Mouse (Mus musculus) right cerebral cortex, postnatal 4 days (tissue): ENCODE measurements around the gene C1qc.
A peak's percentile ranks its signal among the peaks of the same experiment; 100 is the strongest.

Experiments used
- DNase-seq: peaks from one replicate; pipeline ENCODE4 v3.0.0-alpha.2; 2022

Gene C1qc

GRCm38 (mm10) chr4:136894821-136895220, 2.0 kb upstream of the C1qc start:
- no peak for DNase-seq

- peak; percentile 74 for DNase-seq
Measured at GRCm38 (mm10) chr4:136893691-136894543, 1.1 kb upstream of the C1qc start.

GRCm38 (mm10) chr4:136892371-136892770, 494 bp downstream of the C1qc start:
- no peak for DNase-seq

GRCm38 (mm10) chr4:136891115-136891514, 1.8 kb downstream of the C1qc start:
- DNase-seq, result no peak

DNA sequence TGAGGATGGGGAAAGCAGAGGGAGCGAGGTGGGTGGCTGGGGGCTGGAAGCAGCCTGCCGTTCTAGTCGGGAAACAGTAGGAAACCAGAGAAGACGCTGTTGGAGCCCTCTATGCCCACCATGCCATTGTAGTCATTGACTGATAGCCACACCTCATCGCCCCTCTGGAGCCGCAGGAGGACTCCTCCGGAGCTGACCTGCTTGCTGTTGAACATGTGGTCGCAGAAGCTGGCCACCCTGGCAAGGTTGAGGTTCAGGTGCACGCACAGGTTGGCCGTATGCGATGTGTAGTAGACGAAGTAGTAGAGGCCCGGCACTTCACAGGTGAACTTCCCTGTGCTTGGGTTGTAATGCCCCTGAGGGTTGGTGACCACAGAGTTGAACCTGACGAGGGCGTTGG, 2.9 kb downstream of the C1qc start:
- no peak for DNase-seq

DNA sequence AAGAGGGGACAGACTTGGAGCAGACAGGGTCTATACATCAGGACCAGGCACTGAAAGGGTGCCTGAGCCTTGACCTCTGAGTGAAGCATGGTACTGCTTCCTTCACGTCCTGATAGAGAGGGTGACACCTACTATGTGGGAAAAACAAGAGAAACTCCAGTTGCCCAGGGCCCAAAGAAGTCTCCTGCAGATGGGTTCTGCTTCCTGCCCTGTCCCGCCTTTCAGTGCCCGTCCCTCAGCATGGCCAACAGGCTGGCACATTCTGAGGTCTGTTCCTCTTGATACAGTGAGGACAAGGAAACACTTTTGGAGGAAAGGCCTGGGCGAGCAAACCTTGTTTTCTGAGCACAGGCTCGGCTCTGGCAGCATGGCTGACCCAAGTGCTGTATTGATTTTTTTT, 5.2 kb downstream of the C1qc start:
- no peak for DNase-seq

DNA sequence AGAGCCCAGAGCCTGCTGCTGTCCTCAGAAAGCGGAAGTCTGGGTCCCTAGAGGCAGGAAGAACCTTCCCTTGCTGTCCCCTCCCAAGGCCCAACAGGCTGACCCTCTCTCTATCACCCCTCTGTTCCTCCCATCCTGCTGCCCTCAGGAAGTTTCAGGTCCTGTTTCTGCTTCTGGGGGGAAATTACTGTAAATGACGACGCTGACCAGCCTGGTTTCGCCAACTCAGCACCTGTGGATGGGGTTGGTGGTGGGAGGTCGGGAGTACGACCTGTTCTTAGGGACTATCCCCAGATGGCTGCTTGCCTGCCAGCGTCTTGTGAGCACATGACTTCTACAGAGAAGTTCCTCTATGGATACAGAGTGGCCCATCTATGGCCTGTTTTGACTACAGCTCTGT, 6.8 kb downstream of the C1qc start, which contains the start of gene C1qb:
Gene C1qb, minus strand, starts transcription at position 87 of the 400 bp plus-strand sequence.
- DNase-seq, result no peak

DNA sequence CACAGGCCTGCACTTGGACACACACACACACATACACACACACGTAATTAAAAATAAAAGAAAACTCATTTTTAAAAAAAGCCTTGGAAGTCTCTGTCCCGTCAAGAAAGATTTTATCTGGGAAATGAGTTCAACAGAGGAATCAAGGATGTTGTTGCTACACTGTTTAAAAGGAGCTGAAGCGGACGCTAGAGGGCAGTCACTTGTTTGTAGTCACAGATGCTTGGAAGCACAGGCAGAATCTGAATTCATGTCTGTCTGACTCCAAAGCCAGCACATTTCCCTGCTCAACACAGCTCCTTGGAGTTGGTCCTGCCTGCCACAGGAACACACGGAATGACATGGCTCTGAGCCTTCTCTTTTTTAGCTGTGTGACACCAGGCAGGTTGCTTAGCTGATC, 14.3 kb downstream of the C1qc start:
- no peak for DNase-seq

DNA sequence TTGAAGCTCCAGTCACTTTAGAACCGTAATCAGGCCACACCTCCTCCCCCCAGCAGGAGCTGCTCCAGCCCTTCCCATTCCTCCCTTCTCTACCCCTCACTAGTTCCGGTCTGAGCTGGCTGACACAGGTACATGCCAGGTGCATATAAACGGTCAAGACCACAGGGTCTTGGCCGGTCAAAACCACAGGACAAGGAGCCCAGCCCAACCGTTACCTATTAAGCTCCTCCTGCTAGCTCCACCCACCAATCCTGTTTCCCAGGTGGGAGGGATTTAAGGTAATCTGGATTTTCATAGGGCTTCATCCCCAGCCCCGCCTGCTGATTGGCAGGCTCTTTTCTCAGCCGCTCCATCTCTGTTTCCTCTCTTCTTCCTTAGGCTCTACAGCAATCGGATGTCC, 14.7 kb downstream of the C1qc start:
- no peak for DNase-seq

GRCm38 (mm10) chr4:136876971-136877370, 15.9 kb downstream of the C1qc start:
- DNase-seq, result peak; percentile 80

DNA sequence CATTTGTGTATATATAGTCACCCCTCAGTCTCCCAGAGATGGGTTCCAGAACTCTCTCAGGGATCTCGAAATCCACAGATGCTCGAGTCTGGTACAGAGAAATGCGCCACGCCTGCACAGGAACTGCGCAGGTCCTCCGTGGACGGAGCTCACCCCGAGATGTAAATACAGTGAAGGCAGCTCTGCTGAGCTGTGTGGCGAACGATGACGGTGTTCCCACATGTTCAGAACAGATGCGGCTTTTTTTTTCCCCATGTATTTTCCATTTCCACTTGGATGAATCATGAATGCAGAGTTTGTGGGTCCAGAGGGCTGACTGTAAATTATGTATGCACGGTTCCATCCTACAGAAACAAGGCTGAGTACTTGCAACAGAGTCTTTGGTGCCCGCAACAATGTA, 17.9 kb downstream of the C1qc start:
- no peak for DNase-seq

GRCm38 (mm10) chr4:136868371-136868770, 24.5 kb downstream of the C1qc start:
- no peak for DNase-seq

GRCm38 (mm10) chr4:136867690-136868345, 25.0 kb downstream of the C1qc start:
- peak; percentile 49 for DNase-seq

GRCm38 (mm10) chr4:136865531-136865930, 27.3 kb downstream of the C1qc start:
- DNase-seq, result no peak

DNA sequence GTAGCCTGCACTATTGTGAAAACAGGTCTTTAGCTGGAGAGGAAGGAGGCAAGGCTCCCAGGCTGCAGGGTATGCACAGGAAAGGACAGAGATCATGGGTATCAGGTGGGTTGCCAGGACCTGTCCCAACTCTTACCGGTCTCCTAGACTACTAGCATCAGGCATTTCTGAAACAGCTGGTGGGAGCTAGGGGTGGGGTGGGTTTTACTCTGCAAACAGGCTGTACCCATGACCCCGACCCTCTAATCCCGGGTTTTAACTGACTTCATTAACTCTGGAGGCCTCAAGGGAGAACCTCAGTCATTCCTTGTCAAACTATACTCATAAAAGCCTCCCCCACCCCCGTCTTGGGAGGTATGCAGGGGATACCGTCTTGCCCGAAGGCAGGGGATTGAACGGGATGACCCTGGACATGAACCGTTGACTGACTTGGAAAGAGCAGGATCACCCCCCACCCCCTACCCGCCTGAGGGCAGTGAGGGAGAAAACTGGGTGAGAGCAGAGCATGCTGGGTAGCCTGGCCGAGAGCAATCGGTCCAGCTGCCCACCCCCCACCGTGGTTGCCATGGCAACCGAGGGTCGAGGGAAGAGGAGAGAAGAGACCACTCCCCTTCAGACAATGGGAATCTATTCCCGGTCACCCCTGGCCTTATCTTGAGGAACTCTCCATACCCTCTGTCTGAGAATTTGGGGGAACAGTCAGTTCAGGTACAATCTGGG, 28.0 kb downstream of the C1qc start:
- peak; percentile 53 for DNase-seq

GRCm38 (mm10) chr4:136863517-136863916, 29.3 kb downstream of the C1qc start:
- no peak for DNase-seq

GRCm38 (mm10) chr4:136862411-136862810, 30.5 kb downstream of the C1qc start:
- DNase-seq, result no peak

GRCm38 (mm10) chr4:136861806-136862205, 31.1 kb downstream of the C1qc start:
- DNase-seq, result no peak

DNA sequence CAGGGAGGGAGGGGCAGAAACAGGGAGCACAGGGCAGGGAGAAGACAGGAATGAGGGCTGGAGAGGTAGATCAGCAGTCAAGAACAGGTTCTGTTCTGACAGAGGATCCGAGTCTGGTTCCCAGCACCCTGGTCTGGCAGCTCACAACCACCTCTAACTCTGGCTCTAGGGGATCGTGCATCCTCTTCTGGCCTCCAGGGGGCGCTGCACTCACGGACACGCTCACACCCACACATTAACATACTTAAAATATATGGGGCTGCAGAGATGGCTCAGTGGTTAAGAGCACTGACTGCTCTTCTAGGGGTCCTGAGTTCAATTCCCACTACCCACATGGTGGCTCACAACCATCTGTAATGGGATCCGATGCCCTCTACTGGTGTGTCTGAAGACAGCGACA, 32.8 kb downstream of the C1qc start:
- DNase-seq, result no peak

DNA sequence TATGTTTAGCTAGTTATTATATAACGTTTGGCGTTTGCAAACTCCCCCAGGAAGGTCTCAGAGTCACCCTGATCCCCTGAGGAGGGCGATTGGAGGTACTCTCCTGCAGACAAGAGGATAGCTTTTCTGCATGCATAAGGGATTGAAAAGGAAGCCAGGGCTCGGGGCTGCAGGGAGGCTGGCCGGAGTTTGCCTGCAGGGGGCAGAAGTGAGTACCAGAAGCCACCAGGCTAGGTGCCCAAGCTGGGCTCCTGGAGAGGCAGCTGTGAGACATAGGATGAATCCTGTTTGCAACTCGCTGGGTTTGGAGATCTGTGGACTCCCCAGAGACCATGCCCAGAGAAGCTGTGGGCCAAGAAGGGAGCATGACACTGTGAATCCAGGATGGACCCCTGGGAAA, 37.8 kb downstream of the C1qc start:
- DNase-seq, result peak; percentile 55

GRCm38 (mm10) chr4:136852989-136853388, 39.9 kb downstream of the C1qc start:
- DNase-seq, result no peak

DNA sequence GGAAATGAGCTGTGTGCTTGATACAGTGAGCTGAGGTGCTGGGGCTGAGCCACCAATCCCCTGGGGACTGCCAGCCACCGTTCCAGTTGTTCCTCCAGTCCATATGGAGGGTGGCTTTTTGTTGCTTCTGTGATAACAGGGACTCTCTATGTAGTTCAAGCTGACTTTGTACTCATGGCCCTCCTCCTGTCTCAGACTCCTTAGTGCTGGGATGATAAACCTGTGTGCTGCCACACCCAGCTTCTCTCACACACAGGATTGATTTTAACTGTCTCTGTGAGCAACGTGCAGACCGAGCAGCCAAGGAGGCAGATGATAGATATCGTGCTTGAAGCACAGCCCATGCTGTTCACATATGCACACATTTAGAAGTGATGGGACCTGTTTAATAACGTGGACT, 40.7 kb downstream of the C1qc start:
- no peak for DNase-seq

- DNase-seq, result no peak
Measured at GRCm38 (mm10) chr4:136848565-136848964, 44.3 kb downstream of the C1qc start.

DNA sequence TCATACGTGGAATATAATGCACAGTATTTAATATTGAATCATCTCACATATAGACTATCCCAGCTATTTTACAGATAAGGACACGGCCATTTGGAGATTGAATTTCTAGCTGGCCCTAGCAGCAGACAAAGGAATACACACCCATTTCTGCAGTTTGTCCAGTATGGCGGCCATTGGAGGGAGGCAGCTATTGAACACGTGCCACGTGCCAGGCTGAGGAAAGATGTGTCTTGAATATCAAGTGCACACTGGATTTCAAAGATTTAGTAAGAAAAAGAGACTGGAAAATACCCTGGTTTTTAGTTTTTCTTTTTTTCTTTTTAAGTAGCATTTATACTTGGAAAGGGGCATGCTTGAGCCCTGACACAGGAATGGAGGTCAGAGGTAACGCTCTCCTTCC, 45.7 kb downstream of the C1qc start:
- DNase-seq, result no peak
